Mouse (Mus musculus): ENCODE results near the gene Cdkl1. TPM values are rescaled to one million over a fixed set of nuclear protein-coding genes. Genes with fewer than 3 reads are reported as not detected.

Gene Cdkl1
- total RNA-seq, 2 experiments from 2014 or later = 1.2 to 1.4 TPM

DNA sequence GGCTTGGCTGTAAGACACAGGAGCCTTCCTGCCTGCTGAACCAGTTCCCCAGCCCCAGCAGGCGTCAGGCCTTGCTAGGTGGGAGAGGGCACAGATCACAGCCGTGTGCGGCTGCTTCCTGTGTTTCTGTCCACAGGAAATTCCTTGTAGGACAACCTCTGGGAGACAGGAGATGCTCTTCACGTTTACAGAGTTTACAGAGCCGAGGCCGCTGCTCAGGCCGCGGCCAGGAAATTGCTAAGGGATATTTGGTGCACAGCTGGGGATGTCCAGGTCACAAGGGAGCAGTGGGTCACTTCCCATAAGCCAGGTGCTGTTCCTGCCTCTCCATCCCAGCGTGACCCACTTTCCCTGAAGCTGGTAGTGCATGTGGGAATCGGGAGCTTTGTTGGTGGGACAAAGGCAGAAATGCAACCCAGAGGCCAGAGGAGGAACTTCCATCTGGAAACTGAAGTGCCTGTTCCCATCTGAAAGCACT is 39.2 kb downstream of the Cdkl1 start:
- peak; percentile 27 to 55 for DNase-seq

- no peak for DNase-seq
Measured at GRCm38 (mm10) chr12:69744138-69744537, 46.9 kb downstream of the Cdkl1 start.

GRCm38 (mm10) chr12:69741965-69742364 is 49.1 kb downstream of the Cdkl1 start:
- DNase-seq = no peak

DNA sequence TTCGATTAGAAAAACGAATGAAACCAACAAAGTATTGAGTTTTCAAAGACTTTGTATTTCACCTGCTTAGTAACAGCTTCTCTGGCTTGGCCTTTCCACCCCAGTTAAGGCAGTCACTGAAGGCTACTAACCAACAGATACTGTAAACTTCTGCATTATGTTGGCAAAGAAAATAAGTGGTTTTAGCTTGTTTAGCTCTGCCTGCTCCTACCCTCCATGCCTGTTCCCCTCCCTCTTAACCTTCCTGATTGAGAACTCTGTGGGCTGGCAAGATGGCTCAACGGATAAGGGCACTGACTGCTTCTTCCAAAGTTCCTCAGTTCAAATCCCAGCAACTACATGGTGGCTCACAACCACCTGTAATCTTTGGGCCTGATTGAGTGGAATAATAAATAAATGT is 57.1 kb downstream of the Cdkl1 start:
- DNase-seq = no peak

GRCm38 (mm10) chr12:69733518-69733917 is 57.5 kb downstream of the Cdkl1 start:
- no peak for DNase-seq

DNA sequence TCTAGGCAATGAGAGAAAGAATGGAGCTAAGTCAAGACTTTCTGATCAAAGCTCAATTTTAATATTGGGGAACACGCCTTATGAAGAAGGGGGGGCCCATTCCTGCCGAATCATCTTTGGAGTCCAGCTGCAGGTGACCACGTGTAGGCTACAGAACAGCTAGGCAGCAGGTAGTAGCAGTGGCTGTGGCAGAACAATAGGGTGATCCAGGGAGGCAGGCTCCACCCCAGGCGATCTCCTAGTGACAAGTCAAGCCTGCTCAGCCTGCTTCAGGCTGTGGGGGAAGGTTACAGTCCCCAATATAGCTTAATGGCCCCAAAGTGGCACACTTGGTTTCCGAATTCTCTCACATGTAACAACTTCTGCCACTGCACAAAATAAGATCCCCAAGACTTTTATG is 58.8 kb downstream of the Cdkl1 start:
- no peak for DNase-seq

GRCm38 (mm10) chr12:69730306-69730705 is 60.8 kb downstream of the Cdkl1 start:
- DNase-seq = no peak

DNA sequence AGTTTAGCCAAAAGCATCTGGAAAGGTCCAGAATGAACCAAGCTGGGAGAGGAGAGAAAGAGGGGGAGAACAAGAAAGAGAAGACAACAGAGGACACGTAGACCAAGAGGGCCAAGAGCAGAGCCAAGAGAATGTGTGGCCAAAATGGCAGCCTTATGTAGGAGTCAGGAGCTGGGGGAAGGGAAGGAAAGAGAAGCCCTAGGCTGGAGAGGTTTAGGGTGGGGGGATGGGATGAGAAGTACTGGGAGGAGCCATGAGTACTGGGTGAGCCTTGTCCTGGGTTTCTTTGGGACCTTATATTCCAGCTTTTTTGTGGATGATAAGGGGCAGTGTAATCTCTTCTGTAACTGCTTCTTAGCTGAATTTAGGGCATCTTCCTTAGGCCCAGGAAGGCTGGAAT is 61.8 kb downstream of the Cdkl1 start:
- DNase-seq = no peak

- peak; percentile 98 for DNase-seq
Measured at GRCm38 (mm10) chr12:69724711-69725460, 66.2 kb downstream of the Cdkl1 start, which contains the start of the genes L2hgdh and Atp5s. L2hgdh (minus strand) TSS chr12:69724873. Atp5s (plus strand) TSS chr12:69724950.

DNA sequence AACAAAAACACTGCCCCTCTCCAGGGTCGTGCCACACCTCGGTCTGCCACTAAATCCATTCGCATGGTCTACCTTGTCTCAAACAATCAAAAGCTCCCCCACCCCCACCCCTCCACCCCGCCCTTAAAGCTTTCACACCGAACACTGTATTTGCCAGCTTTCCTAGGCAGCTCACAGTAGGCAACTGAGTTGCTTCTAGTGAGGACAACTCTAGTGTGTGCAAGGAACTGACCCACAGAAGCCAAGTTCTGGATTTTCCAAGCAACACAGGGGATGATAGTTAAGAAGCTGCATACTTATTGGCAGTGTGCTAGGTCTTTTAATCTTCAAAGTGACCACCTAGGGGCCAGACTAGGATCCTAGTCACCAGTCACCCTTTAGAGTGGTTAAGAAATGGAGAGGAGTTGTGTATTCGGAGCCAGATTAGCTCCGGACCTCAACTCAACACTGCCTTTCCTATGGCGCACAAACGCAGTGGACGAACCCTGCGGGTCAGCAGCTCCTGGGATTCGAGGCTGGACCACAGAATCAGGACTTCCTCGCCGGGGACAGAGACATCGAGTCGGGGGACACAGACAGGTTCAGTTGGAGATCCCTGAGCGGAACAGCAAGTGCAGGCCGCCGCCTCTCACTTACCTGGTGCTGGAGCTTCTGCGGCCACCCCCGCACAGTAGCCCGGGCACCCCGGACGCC is 66.9 kb downstream of the Cdkl1 start:
- no peak for DNase-seq

DNA sequence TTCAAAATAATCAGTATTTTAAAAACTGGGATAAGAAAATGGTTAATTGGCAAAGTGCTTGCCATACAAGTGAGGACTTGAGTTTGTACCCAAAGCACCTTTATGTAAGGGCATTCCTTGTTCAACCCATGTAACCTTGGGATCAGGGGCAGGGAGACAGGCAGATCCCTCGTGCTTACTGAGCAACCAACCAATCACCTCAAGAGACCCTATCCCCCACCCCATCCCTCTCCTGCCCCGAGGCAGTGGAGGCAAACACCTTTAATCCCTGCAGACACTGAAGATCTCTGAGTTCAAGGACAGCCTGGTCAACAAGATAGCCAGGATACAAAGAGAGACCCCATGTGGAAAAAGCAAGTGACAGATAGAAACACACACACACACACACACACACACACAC is 67.7 kb downstream of the Cdkl1 start:
- no peak for DNase-seq

GRCm38 (mm10) chr12:69722857-69723256 is 68.2 kb downstream of the Cdkl1 start:
- no peak for DNase-seq

DNA sequence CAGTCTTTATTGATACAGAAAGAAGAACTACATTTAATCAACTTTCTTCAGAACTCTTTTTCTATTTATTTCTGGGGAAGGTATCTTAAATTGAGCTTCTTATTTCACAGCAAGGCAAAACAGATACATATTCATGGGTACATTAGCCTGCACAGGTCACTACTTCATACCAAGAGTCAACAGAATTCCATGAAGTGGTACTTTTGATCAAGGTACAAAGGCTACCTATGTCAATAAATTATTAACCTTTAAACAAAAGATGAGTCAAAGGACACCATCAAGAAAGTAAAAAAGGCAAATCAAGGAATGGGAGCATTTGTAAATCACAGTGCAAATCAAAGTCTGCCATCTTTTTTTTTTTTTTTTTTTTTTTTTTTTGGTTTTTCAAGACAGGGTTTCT is 77.4 kb downstream of the Cdkl1 start:
- no peak for DNase-seq

- DNase-seq = peak; percentile 35 to 42
Measured at GRCm38 (mm10) chr12:69704799-69705458, 86.1 kb downstream of the Cdkl1 start.

GRCm38 (mm10) chr12:69698352-69698751 is 92.7 kb downstream of the Cdkl1 start:
- no peak for DNase-seq

Small RNAs within 50 kb of the gene (microRNA-seq; reads per million reads assigned to microRNA genes)
- gene Mir681 = not detected

Other genes with a start within 250 kb of the Cdkl1 start
- 10 to 100 TPM; 11.5 to 14.9 TPM for gene Vcpkmt, start 208.2 kb downstream of the Cdkl1 start, total RNA-seq (2021)
- gene Sos2, start 109.4 kb downstream of the Cdkl1 start, total RNA-seq (2021) = 10 to 100 TPM; 41.7 to 46.9 TPM
- 10 to 100 TPM; 22.7 to 26.4 TPM for gene L2hgdh, start 66.4 kb downstream of the Cdkl1 start, total RNA-seq (2021)
- 10 to 100 TPM; 13.6 to 20.9 TPM for gene Atp5s, start 66.3 kb downstream of the Cdkl1 start, total RNA-seq (2021)
- gene Atl1, start 101.3 kb upstream of the Cdkl1 start, total RNA-seq (2021) = 1 to 10 TPM; 4.1 to 5.1 TPM
- gene Map4k5, start 101.9 kb upstream of the Cdkl1 start, total RNA-seq (2021) = 10 to 100 TPM; 31.4 to 34.5 TPM
- 10 to 100 TPM; 47.0 to 57.7 TPM for gene Sav1, start 195.7 kb upstream of the Cdkl1 start, total RNA-seq (2021)

Measured in adrenal gland, postnatal 36 days (tissue).